Mouse (Mus musculus): ENCODE results near the gene Wdr47.
"Not testable (repeated sequence)": the region's sequence is repeated elsewhere in the genome, so short reads cannot be mapped to it uniquely, and the experiment has no call there.

The Wdr47 gene

GRCm38 (mm10) chr3:108639412-108639811, 48.3 kb downstream of the Wdr47 start:
- peak; percentile 26 for DNase-seq (ENCODE audit: low read depth)

GRCm38 (mm10) chr3:108640998-108641397, 49.9 kb downstream of the Wdr47 start:
- no peak for DNase-seq (ENCODE audit: low read depth)

DNA sequence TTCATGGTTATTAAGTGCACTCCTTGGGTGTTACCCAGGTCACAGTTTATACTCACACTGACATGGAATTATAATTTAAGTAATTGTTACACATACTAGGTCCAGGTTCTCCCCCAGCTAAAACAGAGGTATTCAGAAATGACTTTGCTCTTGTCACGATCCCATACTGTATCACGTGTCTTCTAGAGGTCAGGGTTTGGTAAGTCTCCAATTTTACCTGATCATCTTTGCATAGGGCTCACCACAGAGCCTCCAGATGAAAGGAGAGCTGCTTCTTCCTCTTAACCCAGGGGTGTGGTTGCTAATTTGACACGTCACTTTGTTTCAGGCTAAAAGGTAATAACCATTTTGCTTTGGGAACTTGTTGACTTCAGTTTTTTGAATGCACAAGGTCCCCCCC, 53.8 kb downstream of the Wdr47 start:
- no peak for DNase-seq (ENCODE audit: low read depth)

- no peak for DNase-seq (ENCODE audit: low read depth)
Observed at GRCm38 (mm10) chr3:108646036-108646435, 55.0 kb downstream of the Wdr47 start.

GRCm38 (mm10) chr3:108647681-108648080, 56.6 kb downstream of the Wdr47 start:
- DNase-seq (ENCODE audit: low read depth) = not testable (repeated sequence)

DNA sequence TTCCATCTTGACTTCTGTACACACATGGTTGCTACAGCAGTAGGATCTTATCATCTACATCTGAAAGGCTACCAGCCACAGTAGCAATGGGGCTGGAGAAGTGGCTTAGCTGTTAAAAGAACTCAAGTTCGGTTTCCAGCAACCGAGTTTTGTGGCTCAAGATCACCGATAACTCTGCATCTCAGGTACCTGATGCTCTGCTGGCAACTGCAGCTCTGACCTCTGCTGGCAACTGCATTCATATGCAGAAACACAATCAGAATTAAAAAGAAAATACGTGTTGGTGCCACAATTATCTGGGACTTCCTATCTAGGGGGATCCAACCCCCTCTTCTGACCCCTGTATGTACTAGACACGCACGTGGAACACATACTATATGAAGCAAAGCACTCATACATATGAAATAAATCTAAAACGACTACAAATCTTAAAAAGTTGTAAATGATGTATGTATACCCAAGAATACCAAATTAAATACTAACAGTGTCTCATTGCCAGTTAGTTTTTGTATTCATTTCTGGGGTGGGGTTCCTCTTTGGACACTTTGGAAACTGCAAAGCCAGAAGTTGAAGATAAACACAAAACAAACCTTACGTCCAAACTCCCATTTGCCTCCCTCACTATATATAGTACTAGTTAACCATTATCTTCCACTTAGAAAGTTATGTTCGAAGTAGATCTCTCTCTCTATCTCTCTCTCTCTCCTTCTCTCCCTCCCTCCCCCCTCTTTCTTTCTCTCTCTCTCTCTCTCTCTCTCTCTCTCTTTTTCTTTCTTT, 62.0 kb downstream of the Wdr47 start:
- DNase-seq (ENCODE audit: low read depth) = peak; percentile 65

GRCm38 (mm10) chr3:108653710-108654379, 62.8 kb downstream of the Wdr47 start, which contains the start of gene Clcc1:
Gene Clcc1, plus strand, starts transcription at chr3:108653913.
- DNase-seq (ENCODE audit: low read depth) = peak; percentile 95

- DNase-seq (ENCODE audit: low read depth) = peak; percentile 45
Observed at GRCm38 (mm10) chr3:108654566-108654965, 63.5 kb downstream of the Wdr47 start.

DNA sequence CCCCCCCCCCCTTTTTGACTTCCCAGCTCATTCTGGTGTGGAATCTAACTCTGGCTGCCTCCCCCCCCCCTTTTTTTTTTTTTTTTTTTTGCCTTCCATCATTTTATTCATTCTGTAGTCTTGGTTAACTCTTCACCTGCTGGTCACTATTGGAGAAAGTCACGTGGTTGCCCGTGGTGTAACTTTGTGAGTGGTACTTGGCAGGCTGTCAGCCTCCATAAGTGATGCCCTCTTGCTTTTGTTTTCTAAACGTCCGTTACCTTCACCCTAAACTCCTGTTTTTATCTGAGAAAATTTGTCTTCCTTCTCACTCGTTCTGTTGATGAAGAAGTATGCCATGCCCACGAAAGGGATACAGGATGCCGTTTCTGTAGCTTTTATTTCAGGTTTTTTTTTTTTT, 64.4 kb downstream of the Wdr47 start:
- DNase-seq (ENCODE audit: low read depth) = no peak

DNA sequence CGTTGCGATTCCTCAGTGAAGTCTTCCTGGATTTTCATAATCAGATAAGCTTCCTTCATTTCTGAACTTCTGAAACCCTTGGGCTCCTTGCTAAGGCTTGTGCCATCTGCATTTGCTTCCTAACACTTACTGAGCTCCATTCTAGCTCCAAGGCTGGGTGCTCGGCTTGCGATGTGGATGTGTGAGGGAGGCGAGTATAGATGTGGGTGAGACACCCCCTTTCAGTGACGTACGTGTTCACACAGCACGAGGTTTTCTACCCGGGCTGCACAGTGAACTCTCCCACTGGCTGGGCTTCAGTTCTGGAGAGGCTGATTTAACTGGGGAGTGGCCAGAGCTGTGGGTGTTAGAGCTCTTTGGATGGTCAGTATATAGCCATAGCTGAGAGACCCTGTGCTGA, 67.5 kb downstream of the Wdr47 start:
- no peak for DNase-seq (ENCODE audit: low read depth)

DNA sequence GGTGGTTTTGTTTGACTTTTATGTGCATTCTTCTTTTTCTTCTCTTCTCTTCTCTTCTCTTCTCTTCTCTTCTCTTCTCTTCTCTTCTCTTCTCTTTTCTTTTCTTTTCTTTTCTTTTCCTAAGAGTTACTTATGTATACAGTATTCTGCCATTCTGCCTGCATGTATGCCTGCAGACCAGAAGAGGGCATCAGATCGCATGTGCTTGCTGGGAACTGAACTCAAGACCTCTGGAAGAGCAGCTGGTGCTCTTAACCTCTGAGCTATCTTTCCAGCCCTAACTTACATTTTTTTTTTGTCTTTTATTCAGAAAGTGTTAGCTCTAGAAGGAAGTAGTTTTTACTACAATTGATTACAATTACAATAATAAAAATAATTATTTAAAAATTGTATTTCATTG, 69.9 kb downstream of the Wdr47 start:
- peak; percentile 16 for DNase-seq (ENCODE audit: low read depth)

DNA sequence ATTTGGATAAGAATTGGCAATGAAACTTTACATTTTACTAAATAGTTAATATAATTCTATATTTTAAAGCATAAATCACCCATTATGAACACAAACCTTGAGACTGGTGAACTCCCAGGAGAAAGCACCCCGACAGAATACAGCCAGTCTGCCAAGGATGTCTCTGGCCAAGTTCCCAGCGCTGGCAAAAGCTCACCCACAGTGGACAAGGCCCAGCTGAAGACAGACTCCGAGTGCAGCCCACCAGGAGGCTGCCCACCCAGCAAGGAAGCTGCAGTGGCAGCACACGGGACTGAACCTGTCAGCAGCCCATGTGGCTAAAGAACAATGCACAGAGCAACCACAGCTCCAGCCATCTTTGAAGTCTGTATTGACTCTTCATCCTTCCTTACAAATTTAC, 85.5 kb downstream of the Wdr47 start:
- DNase-seq (ENCODE audit: low read depth) = no peak

DNA sequence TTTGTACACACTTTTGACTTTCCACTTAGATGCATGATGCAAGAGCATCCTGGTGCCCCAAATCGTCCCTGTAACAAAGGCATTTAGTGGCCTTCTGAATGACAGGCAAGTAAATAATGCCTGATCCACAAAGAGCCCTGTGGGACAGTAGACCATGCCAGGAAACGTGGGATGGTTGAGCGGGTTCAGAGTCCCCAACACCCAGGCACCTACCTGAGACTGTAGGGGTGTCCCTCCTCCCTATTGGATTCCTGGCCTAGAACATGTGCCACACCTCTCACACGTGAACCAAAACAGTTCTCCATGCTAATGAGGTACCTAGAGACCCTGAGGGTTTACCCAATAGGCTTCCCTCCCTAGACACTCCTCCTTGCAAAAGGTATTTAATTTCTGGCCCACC, 89.9 kb downstream of the Wdr47 start:
- DNase-seq (ENCODE audit: low read depth) = no peak

GRCm38 (mm10) chr3:108683597-108683996, 92.5 kb downstream of the Wdr47 start:
- not testable (repeated sequence) for DNase-seq (ENCODE audit: low read depth)

DNA sequence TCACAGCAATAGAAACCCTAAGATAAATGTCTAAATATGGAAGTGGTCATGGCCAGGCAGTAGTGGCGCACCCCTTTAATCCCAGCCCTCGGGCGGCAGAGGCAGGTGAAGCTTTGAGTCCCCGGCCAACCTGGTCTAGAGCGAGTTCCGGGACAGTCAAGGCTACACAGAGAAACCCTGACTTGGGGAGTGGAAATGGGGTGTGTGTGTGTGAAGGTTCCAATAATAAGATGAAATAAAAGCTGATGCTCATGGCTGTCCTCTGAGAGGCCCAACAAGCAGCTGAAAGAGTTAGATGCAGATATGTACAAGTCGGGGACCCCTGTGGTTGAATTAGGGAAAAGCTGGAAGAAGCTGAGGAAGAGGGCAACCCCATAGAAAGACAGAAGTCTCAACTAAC, 94.6 kb downstream of the Wdr47 start:
- DNase-seq (ENCODE audit: low read depth) = no peak

GRCm38 (mm10) chr3:108689015-108689441, 97.9 kb downstream of the Wdr47 start:
- DNase-seq (ENCODE audit: low read depth) = no peak

- DNase-seq (ENCODE audit: low read depth) = no peak
Observed at GRCm38 (mm10) chr3:108689446-108689845, 98.4 kb downstream of the Wdr47 start.

GRCm38 (mm10) chr3:108689979-108690378, 98.9 kb downstream of the Wdr47 start:
- no peak for DNase-seq (ENCODE audit: low read depth)

DNA sequence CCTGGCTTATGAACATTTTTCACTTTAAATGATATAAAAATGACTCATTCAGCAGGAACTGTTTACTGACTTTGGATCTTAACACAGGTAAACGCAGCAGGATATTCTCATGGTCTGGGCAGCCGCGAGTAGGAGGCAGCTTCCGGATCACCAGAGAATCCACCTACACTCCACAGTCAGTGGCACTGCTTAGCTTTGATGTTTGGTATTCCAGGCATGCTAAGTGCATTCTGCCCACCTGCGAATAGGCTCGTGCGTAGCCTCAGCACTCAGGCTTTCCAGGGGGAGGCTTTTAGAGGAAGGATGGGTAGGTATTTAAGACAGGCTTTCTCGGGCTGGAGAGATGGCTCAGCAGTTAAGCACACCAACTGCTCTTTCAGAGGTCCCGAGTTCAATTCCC, 103.2 kb downstream of the Wdr47 start:
- no peak for DNase-seq (ENCODE audit: low read depth)

All from naive thymus-derived CD4-positive, alpha-beta T cell, adult 2 months (primary cell).